Mouse (Mus musculus) heart, embryonic 13.5 days (tissue): ENCODE results near the gene Prl4a1. TPM values are rescaled to one million over a fixed set of nuclear protein-coding genes. Genes with fewer than 3 reads are reported as not detected.
"Not testable (repeated sequence)": the region's sequence is repeated elsewhere in the genome, so short reads cannot be mapped to it uniquely, and the experiment has no call there.

Experiments
- ATAC-seq: fragments of 200-750 bp; cut with Nextera tagmentation; 2 replicates; pipeline ENCODE4 v1.8.0; 2017; ENCODE audit warnings: moderate TSS enrichment; ENCODE audit not compliant: insufficient number of reproducible peaks, low FRiP score, low TSS enrichment; ENCODE audit errors: extremely low read depth
- H3K27ac ChIP-seq: fragments of 300-500 bp; sonication (generic); replicated peaks from 2 replicates; pipeline ENCODE4 v1.5.1; 2015; ENCODE audit warnings: moderate library complexity, mild to moderate bottlenecking, inconsistent platforms
- H3K27me3 ChIP-seq: fragments of 300-500 bp; sonication (generic); replicated peaks from 2 replicates; pipeline ENCODE4 v1.6.1; 2015; ENCODE audit warnings: mild to moderate bottlenecking, inconsistent platforms
- H3K36me3 ChIP-seq: fragments of 300-500 bp; sonication (generic); 2 replicates; pipeline ENCODE4 v1.6.1; 2015; ENCODE audit warnings: mild to moderate bottlenecking, inconsistent platforms
- H3K4me1 ChIP-seq: fragments of 300-500 bp; sonication (generic); 2 replicates; pipeline ENCODE4 v1.6.1; 2015; ENCODE audit warnings: inconsistent platforms
- H3K4me2 ChIP-seq: fragments of 300-500 bp; sonication (generic); 2 replicates; pipeline ENCODE4 v1.6.1; 2015; ENCODE audit warnings: inconsistent platforms, mild to moderate bottlenecking, moderate library complexity
- H3K4me3 ChIP-seq: fragments of 300-500 bp; sonication (generic); 2 replicates; pipeline ENCODE4 v1.5.1; 2015; ENCODE audit warnings: moderate library complexity, mild to moderate bottlenecking, inconsistent platforms
- H3K9ac ChIP-seq: fragments of 300-500 bp; sonication (generic); 2 replicates; pipeline ENCODE4 v1.6.1; 2015; ENCODE audit warnings: inconsistent platforms, mild to moderate bottlenecking, moderate library complexity
- H3K9me3 ChIP-seq: fragments of 300-500 bp; sonication (generic); 2 replicates; pipeline ENCODE4 v1.6.1; 2016; ENCODE audit warnings: inconsistent platforms
- WGBS: fragments of 180-500 bp; shearing (Covaris S2); methylation state at CpG from one replicate; pipeline ENCODE4 v1.1.7; 2015; ENCODE audit warnings: mixed read lengths; 5-methylcytosine and 5-hydroxymethylcytosine counted together
- polyA plus RNA-seq: library from polyadenylated mRNA; unstranded; fragments of >200 nt; fragmentation: Nextera tagmentation; extraction: Ambion mirVana; gene quantifications from 2 replicates; pipeline ENCODE4 v1.2.1, GENCODE M21; 2015

The Prl4a1 gene
- not detected in 2 replicates for polyA plus RNA-seq

- H3K27me3 ChIP-seq = no peaks in the 10 kb centered on the region
- WGBS = 73% methylated on average over 3 of the region's 3 CpGs
- H3K9me3 ChIP-seq = 0 out of 2 replicates have a peak, but pooled peaks cover 3% of the 10 kb centered on the region
- no peak for ATAC-seq
- H3K36me3 ChIP-seq = no peaks in the 10 kb centered on the region
- no peak within 1 kb of the TSS for H3K4me3 ChIP-seq
- no peak within 1 kb of the TSS for H3K27ac ChIP-seq
- no peak within 1 kb of the TSS for H3K9ac ChIP-seq
- H3K4me1 ChIP-seq = no peaks in the 10 kb centered on the region
- no peak within 1 kb of the TSS for H3K4me2 ChIP-seq
These were observed at the start of gene Prl4a1 for GRCm38 (mm10) chr13:28015912-28016311. Gene Prl4a1 (plus strand): TSS chr13:28016212.

- H3K4me2 ChIP-seq = no peak overlapping the region
These were observed 43.1 kb upstream of the Prl4a1 start for GRCm38 (mm10) chr13:27972931-27973330.

GRCm38 (mm10) chr13:27974281-27974680 lies 41.7 kb upstream of the Prl4a1 start:
- not testable (repeated sequence) for H3K36me3 ChIP-seq, H3K4me1 ChIP-seq, H3K9me3 ChIP-seq, ATAC-seq, H3K9ac ChIP-seq, H3K27ac ChIP-seq, H3K27me3 ChIP-seq, H3K4me2 ChIP-seq, H3K4me3 ChIP-seq
- WGBS = 67% methylated on average over 2 of the region's 2 CpGs

More at GRCm38 (mm10) chr13:27972931-27973330, 43.1 kb upstream of the Prl4a1 start:
- H3K4me1 ChIP-seq = no peaks in the 10 kb centered on the region
- no peak for ATAC-seq
- H3K27ac ChIP-seq = no peak overlapping the region
- no peaks in the 10 kb centered on the region for H3K36me3 ChIP-seq
- 65% methylated on average over 1 of the region's 1 CpGs for WGBS
- H3K9ac ChIP-seq = no peak overlapping the region
- H3K9me3 ChIP-seq = no peaks in the 10 kb centered on the region
- no peaks in the 10 kb centered on the region for H3K27me3 ChIP-seq
- H3K4me3 ChIP-seq = no peak overlapping the region

- Histone ChIP-seq H3K9me3 (no peaks in the 10 kb centered on the region), H3K4me2 (no peak overlapping the region), H3K4me3 (no peak overlapping the region), H3K27me3 (no peaks in the 10 kb centered on the region), H3K27ac (no peak overlapping the region), H3K9ac (no peak overlapping the region), H3K36me3 (no peaks in the 10 kb centered on the region), H3K4me1 (no peaks in the 10 kb centered on the region)
- 84% methylated on average over 2 of the region's 2 CpGs for WGBS
- no peak for ATAC-seq
These were observed 38.4 kb upstream of the Prl4a1 start for GRCm38 (mm10) chr13:27977646-27978045.

- H3K4me1 ChIP-seq, H3K27me3 ChIP-seq, ATAC-seq, H3K9ac ChIP-seq, H3K27ac ChIP-seq, H3K36me3 ChIP-seq, H3K4me2 ChIP-seq, H3K9me3 ChIP-seq, H3K4me3 ChIP-seq: not testable (repeated sequence)
- 71% methylated on average over 3 of the region's 3 CpGs for WGBS
These were observed 19.5 kb upstream of the Prl4a1 start for GRCm38 (mm10) chr13:27996557-27996956.

GRCm38 (mm10) chr13:28029330-28029729 lies 13.3 kb downstream of the Prl4a1 start:
- no peak for ATAC-seq
- Histone ChIP-seq H3K9me3 (no peaks in the 10 kb centered on the region), H3K4me1 (no peaks in the 10 kb centered on the region), H3K4me3 (no peak overlapping the region), H3K27me3 (no peaks in the 10 kb centered on the region), H3K27ac (no peak overlapping the region), H3K9ac (no peak overlapping the region), H3K4me2 (no peak overlapping the region), H3K36me3 (no peaks in the 10 kb centered on the region)

GRCm38 (mm10) chr13:28069315-28069714 lies 53.3 kb downstream of the Prl4a1 start:
- ATAC-seq = no peak
- Histone ChIP-seq H3K36me3 (no peaks in the 10 kb centered on the region), H3K9me3 (no peaks in the 10 kb centered on the region), H3K4me2 (no peak overlapping the region), H3K27ac (no peak overlapping the region), H3K4me1 (no peaks in the 10 kb centered on the region), H3K9ac (no peak overlapping the region), H3K4me3 (no peak overlapping the region), H3K27me3 (no peaks in the 10 kb centered on the region)
- WGBS = 76% methylated on average over 3 of the region's 3 CpGs

Other genes with a start within 250 kb of the Prl4a1 start
- gene Prl7c1, start 235.4 kb upstream of the Prl4a1 start, polyA plus RNA-seq = not detected in 2 replicates
- not detected in 2 replicates for gene Prl2a1, start 214.6 kb upstream of the Prl4a1 start, polyA plus RNA-seq
- gene Prl2c1, start 166.9 kb upstream of the Prl4a1 start, polyA plus RNA-seq = not detected in 2 replicates
- not detected in 2 replicates for gene Prl5a1, start 126.3 kb downstream of the Prl4a1 start, polyA plus RNA-seq
- 3.2 and 5.5 TPM in 2 replicates for gene Gm11361, start 241.3 kb downstream of the Prl4a1 start, polyA plus RNA-seq